Mouse (Mus musculus) central nervous system, embryonic 11.5 days (tissue): Measurements from ENCODE around the gene Nup205. TPM values are rescaled to one million over a fixed set of nuclear protein-coding genes. Genes with fewer than 3 reads are reported as not detected.

Experiments used
- polyA plus RNA-seq: library from polyadenylated mRNA; depleted of rRNA; stranded (reverse); fragments of >200 nt; gene quantifications from 2 replicates; pipeline ENCODE4 v1.2.3, GENCODE M21; 2012; rRNA removed

Gene Nup205
- 55.5 and 64.1 TPM in 2 replicates for polyA plus RNA-seq

GRCm38 (mm10) chr6:35176979-35177649 lies at the start of gene Nup205:
Nup205 (plus strand) TSS chr6:35177421.

DNA sequence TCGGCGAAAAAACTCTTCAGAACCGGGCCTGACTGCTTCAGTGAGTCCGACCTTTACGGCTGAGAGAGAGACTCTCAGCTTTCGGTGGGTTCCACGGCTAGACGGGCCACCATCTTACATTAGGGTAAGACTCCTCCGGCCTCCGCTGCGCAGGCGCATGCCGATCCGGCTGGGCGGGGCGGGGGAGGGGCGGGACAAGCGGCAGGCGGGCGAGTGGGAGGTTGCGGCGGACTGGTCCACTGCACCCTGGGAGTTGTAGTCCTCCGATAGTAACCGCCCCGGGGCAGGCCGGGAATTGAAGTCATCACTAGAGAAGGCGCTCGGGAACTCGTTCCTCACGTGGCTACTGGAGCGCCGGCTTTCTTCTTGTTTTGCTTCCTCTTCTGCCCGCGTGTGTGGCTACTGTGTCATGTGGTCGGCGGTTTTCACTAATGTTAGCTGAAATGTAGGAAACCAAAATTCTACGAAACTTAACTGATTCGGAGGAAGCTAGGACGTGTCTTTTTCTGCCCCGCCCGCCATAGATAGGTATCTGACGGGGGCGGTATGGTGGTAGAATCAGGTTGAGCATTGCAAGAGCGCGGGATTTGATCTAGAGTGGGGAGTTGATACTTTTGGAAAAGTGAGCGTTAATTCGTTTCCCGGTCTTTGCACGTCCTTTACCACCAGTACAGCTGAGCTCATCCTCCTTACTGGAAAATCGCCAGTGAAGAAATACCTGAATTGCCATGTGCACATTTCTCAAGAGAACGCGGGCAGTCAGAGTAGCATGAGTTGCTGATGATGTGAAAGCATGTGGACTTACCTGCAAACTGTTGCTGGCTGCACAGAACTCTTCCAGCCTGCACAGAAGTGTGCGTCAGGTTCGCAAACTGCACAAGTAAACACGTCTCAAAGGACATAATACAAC lies 43.4 kb upstream of the Nup205 start, which contains the start of gene Cnot4:
Gene Cnot4 (minus strand): TSS at position 146 of the 910 bp plus-strand sequence.

Other genes with a start within 250 kb of the Nup205 start
- 1.4 and 1.5 TPM in 2 replicates for gene Slc23a4, start 189.0 kb upstream of the Nup205 start, polyA plus RNA-seq
- gene Cnot4, start 43.7 kb upstream of the Nup205 start, polyA plus RNA-seq = 13.2 and 23.6 TPM in 2 replicates
- 0.16 and 0.24 TPM in 2 replicates for gene Slc13a4, start 130.7 kb downstream of the Nup205 start, polyA plus RNA-seq
- gene Fam180a, start 148.7 kb downstream of the Nup205 start, polyA plus RNA-seq = 0.06 and 0.07 TPM in 2 replicates